Mouse (Mus musculus): ENCODE results near the gene Pard6a. TPM values are rescaled to one million over a fixed set of nuclear protein-coding genes. Genes with fewer than 3 reads are reported as not detected.

Gene Pard6a
- total and polyA plus RNA-seq, 2 experiments from 2014 or later = 59.3 to 63.8 TPM

GRCm38 (mm10) chr8:105694051-105694799 is 6.7 kb upstream of the Pard6a start:
- ATAC-seq (peak; percentile 78), DNase-seq (peak; percentile 65)
- peak overlapping the region; percentile 81 for H3K9ac ChIP-seq
- peak overlapping the region; percentile 83 for H3K4me2 ChIP-seq (ENCODE audit: low read depth)
- no peaks in the 10 kb centered on the region for H3K27me3 ChIP-seq (ENCODE audit: insufficient read depth, low read length)
- H3K4me3 ChIP-seq (ENCODE audit: low read depth, low read length) = peak overlapping the region; percentile 71
- peaks cover 5% of the 10 kb centered on the region; the same call in 1 of the 2 replicates for H3K4me1 ChIP-seq (ENCODE audit: insufficient read depth)
- peaks cover 36% of the 10 kb centered on the region for H3K36me3 ChIP-seq (ENCODE audit: insufficient read depth)
- H3K9me3 ChIP-seq (ENCODE audit: low read length) = no peaks in the 10 kb centered on the region
- H3K27ac ChIP-seq (ENCODE audit: low read depth, low read length) = peak overlapping the region; percentile 85
- peak; percentile 57 for TF ChIP-seq CTCF (IDR thresholded peaks at IDR 0.05; ENCODE audit: low read depth)
- WGBS = 7% methylated on average over 40 of the region's 40 CpGs

DNA sequence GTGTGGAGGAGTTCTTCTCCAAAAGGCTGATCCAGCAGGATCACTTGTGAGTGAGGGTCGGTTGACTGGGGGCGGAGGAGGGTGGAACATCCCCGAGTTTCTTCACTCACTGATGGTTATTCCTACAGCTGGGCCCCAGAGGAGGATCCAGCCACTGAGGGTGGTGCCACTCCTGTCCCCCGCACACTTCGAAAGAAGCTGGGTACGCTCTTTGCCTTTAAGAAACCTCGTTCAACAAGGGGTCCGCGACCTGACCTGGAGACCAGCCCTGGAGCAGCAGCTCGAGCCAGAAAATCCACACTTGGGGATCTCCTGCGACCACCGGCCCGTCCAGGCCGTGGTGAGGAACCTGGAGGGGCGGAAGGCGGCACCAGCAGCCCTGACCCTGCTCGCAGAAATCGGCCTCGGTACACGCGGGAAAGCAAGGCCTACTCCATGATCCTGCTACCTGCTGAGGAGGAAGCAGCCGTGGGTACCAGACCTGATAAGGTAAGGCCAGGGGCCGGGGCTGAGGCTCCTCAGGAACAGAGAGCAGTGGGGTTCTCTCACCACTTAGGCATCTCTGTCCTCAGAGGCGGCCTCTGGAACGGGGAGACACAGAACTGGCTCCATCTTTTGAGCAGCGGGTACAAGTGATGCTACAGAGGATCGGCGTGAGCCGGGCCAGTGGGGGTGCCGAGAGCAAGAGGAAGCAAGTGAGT is 5.7 kb upstream of the Pard6a start:
- peak overlapping the region; percentile 71 for H3K4me3 ChIP-seq (ENCODE audit: low read depth, low read length)
- no peak for DNase-seq
- H3K9ac ChIP-seq = peak overlapping the region; percentile 81
- WGBS = 79% methylated on average over 30 of the region's 30 CpGs
- H3K4me1 ChIP-seq (ENCODE audit: insufficient read depth) = peaks cover 10% of the 10 kb centered on the region
- no peak for TF ChIP-seq CTCF (IDR thresholded peaks at IDR 0.05; ENCODE audit: low read depth)
- no peaks in the 10 kb centered on the region for H3K9me3 ChIP-seq (ENCODE audit: low read length)
- peak overlapping the region; percentile 83 for H3K4me2 ChIP-seq (ENCODE audit: low read depth)
- no peaks in the 10 kb centered on the region for H3K27me3 ChIP-seq (ENCODE audit: insufficient read depth, low read length)
- H3K36me3 ChIP-seq (ENCODE audit: insufficient read depth) = peaks cover 36% of the 10 kb centered on the region
- no peak for ATAC-seq
- no peak overlapping the region for H3K27ac ChIP-seq (ENCODE audit: low read depth, low read length)

DNA sequence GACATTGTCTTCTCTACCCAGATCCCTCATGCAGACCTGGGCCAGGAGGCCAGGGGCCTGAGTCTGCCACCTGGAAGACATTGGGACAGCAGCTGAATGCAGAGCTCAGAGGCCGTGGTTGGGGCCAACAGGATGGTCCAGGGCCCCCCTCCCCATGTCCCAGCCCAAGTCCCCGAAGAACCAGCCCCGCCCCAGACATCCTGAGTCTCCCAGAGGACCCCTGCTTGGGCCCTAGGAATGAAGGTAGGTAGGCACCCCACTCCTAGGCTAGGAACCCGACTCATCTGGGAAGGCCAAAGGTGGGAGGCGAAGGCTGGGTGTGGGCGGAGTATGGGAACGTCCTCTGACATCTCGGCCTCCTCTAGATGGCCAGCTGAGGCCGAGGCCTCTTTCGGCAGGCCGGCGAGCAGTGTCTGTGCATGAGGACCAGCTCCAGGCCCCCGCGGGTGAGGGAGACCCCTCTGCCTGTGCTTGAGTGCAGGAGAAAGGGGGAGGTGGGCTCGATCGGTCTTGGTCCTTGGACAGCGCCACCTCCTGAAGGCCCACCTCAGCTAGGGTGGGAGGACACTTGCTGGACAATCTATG is 3.7 kb upstream of the Pard6a start:
- Histone ChIP-seq H3K4me3 (ENCODE audit: low read depth, low read length) (no peak overlapping the region), H3K4me2 (ENCODE audit: low read depth) (no peak overlapping the region), H3K27me3 (ENCODE audit: insufficient read depth, low read length) (no peaks in the 10 kb centered on the region), H3K9ac (no peak overlapping the region), H3K27ac (ENCODE audit: low read depth, low read length) (no peak overlapping the region), H3K4me1 (ENCODE audit: insufficient read depth) (peaks cover 13% of the 10 kb centered on the region), H3K9me3 (ENCODE audit: low read length) (no peaks in the 10 kb centered on the region), H3K36me3 (ENCODE audit: insufficient read depth) (peaks cover 36% of the 10 kb centered on the region)
- 94% methylated on average over 17 of the region's 17 CpGs for WGBS
- DNase-seq = no peak
- no peak for TF ChIP-seq CTCF (IDR thresholded peaks at IDR 0.05; ENCODE audit: low read depth)
- no peak for ATAC-seq

DNA sequence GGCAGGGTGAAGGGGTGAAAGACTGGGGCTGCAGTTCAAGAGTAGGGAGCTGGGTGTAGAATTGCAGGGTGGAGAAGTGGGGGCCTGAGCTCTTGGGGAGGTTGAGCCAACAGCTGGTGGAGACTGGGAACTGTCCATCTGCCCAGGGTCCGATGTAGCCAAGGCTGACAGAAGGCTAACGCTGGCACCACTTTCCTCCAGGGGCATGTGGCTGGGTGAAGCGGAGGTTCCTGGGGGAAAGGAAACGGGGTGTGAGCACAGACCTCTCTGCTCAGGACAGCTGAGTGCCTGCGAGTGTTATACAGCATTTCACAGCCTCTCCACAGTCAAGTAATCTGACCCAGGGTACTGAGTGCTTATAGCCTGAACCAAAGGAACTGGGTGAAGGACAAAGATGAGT is 2.2 kb upstream of the Pard6a start:
- H3K9ac ChIP-seq = no peak overlapping the region
- no peak overlapping the region for H3K4me2 ChIP-seq (ENCODE audit: low read depth)
- H3K27ac ChIP-seq (ENCODE audit: low read depth, low read length) = no peak overlapping the region
- DNase-seq (no peak), ATAC-seq (no peak)
- TF ChIP-seq CTCF (IDR thresholded peaks at IDR 0.05; ENCODE audit: low read depth) = no peak
- peaks cover 40% of the 10 kb centered on the region for H3K36me3 ChIP-seq (ENCODE audit: insufficient read depth)
- 93% methylated on average over 5 of the region's 5 CpGs for WGBS
- H3K9me3 ChIP-seq (ENCODE audit: low read length) = no peaks in the 10 kb centered on the region
- peaks cover 15% of the 10 kb centered on the region for H3K4me1 ChIP-seq (ENCODE audit: insufficient read depth)
- no peak overlapping the region for H3K4me3 ChIP-seq (ENCODE audit: low read depth, low read length)
- H3K27me3 ChIP-seq (ENCODE audit: insufficient read depth, low read length) = no peaks in the 10 kb centered on the region

- DNase-seq = no peak
- no peaks in the 10 kb centered on the region for H3K9me3 ChIP-seq (ENCODE audit: low read length)
Observed at GRCm38 (mm10) chr8:105699488-105700215, 1.3 kb upstream of the Pard6a start.

GRCm38 (mm10) chr8:105700566-105700965 is 382 bp upstream of the Pard6a start:
- Histone ChIP-seq H3K4me2 (ENCODE audit: low read depth) (peak overlapping the region; percentile 81), H3K36me3 (ENCODE audit: insufficient read depth) (peaks cover 43% of the 10 kb centered on the region), H3K9me3 (ENCODE audit: low read length) (no peaks in the 10 kb centered on the region), H3K4me3 (ENCODE audit: low read depth, low read length) (peak overlapping the region; percentile 73), H3K27me3 (ENCODE audit: insufficient read depth, low read length) (no peaks in the 10 kb centered on the region), H3K4me1 (ENCODE audit: insufficient read depth) (peaks cover 10% of the 10 kb centered on the region), H3K27ac (ENCODE audit: low read depth, low read length) (peak overlapping the region; percentile 94; the same call in 1 of the 2 replicates), H3K9ac (peak overlapping the region; percentile 62)
- peak; percentile 32 for ATAC-seq
- TF ChIP-seq CTCF (IDR thresholded peaks at IDR 0.05; ENCODE audit: low read depth) = no peak
- 2% methylated on average over 21 of the region's 21 CpGs for WGBS
- DNase-seq = no peak

More at GRCm38 (mm10) chr8:105699488-105700215, 1.3 kb upstream of the Pard6a start:
- no peak for ATAC-seq
- peak overlapping the region; percentile 62 for H3K9ac ChIP-seq
- no peaks in the 10 kb centered on the region for H3K27me3 ChIP-seq (ENCODE audit: insufficient read depth, low read length)
- peak overlapping the region; percentile 73 for H3K4me3 ChIP-seq (ENCODE audit: low read depth, low read length)
- peak overlapping the region; percentile 81 for H3K4me2 ChIP-seq (ENCODE audit: low read depth)
- no peak overlapping the region for H3K27ac ChIP-seq (ENCODE audit: low read depth, low read length)
- peaks cover 48% of the 10 kb centered on the region for H3K36me3 ChIP-seq (ENCODE audit: insufficient read depth)
- H3K4me1 ChIP-seq (ENCODE audit: insufficient read depth) = peaks cover 15% of the 10 kb centered on the region
- no peak for TF ChIP-seq CTCF (IDR thresholded peaks at IDR 0.05; ENCODE audit: low read depth)
- WGBS = 89% methylated on average over 11 of the region's 11 CpGs
